Mouse (Mus musculus): ENCODE results near the gene Tnfsf10. TPM values are rescaled to one million over a fixed set of nuclear protein-coding genes. Genes with fewer than 3 reads are reported as not detected.

Gene Tnfsf10
- polyA plus RNA-seq (2012; rRNA removed) = 0.01 TPM in 2 replicates

DNA sequence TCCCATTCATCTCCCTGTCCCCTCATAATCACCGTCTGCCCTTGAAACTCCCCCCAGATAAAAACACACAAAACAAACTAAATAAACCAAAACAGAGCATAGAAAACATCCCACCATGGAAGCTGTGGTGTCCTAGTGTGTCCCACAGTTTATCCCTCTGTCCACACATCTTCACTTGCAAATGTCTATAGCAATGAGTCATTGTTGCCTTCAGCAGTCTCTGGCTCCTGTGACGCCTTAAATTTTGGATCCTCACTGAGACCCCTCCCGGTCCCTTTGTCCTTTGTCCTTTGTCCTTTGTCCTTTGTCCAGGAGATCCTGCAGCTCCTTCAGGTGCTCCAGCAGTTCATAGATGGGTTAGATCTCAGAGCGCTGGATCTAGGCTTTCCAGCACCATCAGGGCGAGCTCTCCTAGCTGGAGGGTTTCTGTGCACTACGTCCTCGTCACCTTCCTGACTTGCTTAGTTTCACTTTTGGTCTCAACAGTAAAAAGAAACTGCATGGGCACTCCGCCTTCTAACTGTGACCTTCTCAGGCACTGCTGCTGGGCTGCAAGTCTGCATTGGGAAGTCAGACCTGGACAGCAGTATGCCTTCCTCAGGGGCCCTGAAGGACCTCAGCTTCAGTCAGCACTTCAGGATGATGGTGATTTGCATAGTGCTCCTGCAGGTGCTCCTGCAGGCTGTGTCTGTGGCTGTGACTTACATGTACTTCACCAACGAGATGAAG lies at the start of gene Tnfsf10:
Tnfsf10 (plus strand) TSS at position 470 of the 729 bp plus-strand sequence.

DNA sequence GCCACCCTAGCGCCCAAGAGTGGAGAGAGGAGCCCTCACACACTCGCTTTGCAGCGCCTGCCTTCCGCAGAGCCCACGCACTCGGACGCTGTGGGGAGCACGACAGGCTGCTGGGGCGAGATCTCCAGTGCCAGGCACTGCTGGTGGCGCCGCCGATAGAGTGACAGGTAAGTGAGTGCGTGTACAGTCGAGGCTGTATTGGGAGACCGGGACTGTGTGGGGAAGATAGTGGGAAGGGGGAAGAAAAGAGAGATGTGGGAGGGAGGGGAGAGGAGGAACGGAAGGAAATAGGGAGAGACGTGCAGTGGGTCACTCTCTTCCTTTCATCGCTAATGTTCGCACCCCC lies 54.4 kb downstream of the Tnfsf10 start, which contains the start of gene Ghsr:
Ghsr (plus strand) TSS at position 76 of the 346 bp plus-strand sequence.

Other genes starting within 250 kb of the Tnfsf10 start
- gene Ect2, start 163.2 kb upstream of the Tnfsf10 start, polyA plus RNA-seq (2012; rRNA removed) = 39.1 and 41.3 TPM in 2 replicates
- 2.1 and 2.2 TPM in 2 replicates for gene Nceh1, start 134.1 kb upstream of the Tnfsf10 start, polyA plus RNA-seq (2012; rRNA removed)
- gene Ghsr, start 54.3 kb downstream of the Tnfsf10 start, polyA plus RNA-seq (2012; rRNA removed) = 0.07 and 0.08 TPM in 2 replicates

Data from central nervous system, embryonic 11.5 days (tissue).